Mouse (Mus musculus) limb, embryonic 13.5 days (tissue): ENCODE results near the gene Icmt. TPM values are rescaled to one million over a fixed set of nuclear protein-coding genes. Genes with fewer than 3 reads are reported as not detected.

Experiments
- ATAC-seq: fragments of 200-750 bp; cut with Nextera tagmentation; 2 replicates; pipeline ENCODE4 v1.8.0; 2017; ENCODE audit warnings: low read depth, moderate number of reproducible peaks, moderate TSS enrichment; ENCODE audit not compliant: low FRiP score
- H3K27ac ChIP-seq: fragments of 300-500 bp; sonication (generic); 2 replicates; pipeline ENCODE4 v1.5.1; 2015; ENCODE audit warnings: inconsistent platforms, mild to moderate bottlenecking, moderate library complexity
- H3K27me3 ChIP-seq: fragments of 300-500 bp; sonication (generic); 2 replicates; pipeline ENCODE4 v1.6.1; 2015; ENCODE audit warnings: mild to moderate bottlenecking, inconsistent platforms
- H3K36me3 ChIP-seq: fragments of 300-500 bp; sonication (generic); 2 replicates; pipeline ENCODE4 v1.6.1; 2015; ENCODE audit warnings: inconsistent platforms, mild to moderate bottlenecking, moderate library complexity
- H3K4me1 ChIP-seq: fragments of 300-500 bp; sonication (generic); 2 replicates; pipeline ENCODE4 v1.6.1; 2015; ENCODE audit warnings: inconsistent platforms
- H3K4me2 ChIP-seq: fragments of 300-500 bp; sonication (generic); replicated peaks from 2 replicates; pipeline ENCODE4 v1.6.1; 2015; ENCODE audit warnings: inconsistent platforms, mild to moderate bottlenecking, moderate library complexity
- H3K4me3 ChIP-seq: fragments of 300-500 bp; sonication (generic); 2 replicates; pipeline ENCODE4 v1.5.1; 2015; ENCODE audit warnings: moderate library complexity, mild to moderate bottlenecking, inconsistent platforms
- H3K9ac ChIP-seq: fragments of 300-500 bp; sonication (generic); 2 replicates; pipeline ENCODE4 v1.6.1; 2015; ENCODE audit warnings: mild to moderate bottlenecking, inconsistent platforms
- H3K9me3 ChIP-seq: fragments of 300-500 bp; sonication (generic); 2 replicates; pipeline ENCODE4 v1.6.1; 2016; ENCODE audit warnings: inconsistent platforms
- WGBS: fragments of 180-500 bp; shearing (Covaris S2); methylation state at CpG from one replicate; pipeline ENCODE4 v1.1.7; 2015; 5-methylcytosine and 5-hydroxymethylcytosine counted together
- polyA plus RNA-seq: library from polyadenylated mRNA; unstranded; fragments of >200 nt; fragmentation: Nextera tagmentation; extraction: Ambion mirVana; gene quantifications from 2 replicates; pipeline ENCODE4 v1.2.1, GENCODE M21; 2015

Gene Icmt
- polyA plus RNA-seq, 1 experiment from 2014 or later, result 27.0 TPM

DNA sequence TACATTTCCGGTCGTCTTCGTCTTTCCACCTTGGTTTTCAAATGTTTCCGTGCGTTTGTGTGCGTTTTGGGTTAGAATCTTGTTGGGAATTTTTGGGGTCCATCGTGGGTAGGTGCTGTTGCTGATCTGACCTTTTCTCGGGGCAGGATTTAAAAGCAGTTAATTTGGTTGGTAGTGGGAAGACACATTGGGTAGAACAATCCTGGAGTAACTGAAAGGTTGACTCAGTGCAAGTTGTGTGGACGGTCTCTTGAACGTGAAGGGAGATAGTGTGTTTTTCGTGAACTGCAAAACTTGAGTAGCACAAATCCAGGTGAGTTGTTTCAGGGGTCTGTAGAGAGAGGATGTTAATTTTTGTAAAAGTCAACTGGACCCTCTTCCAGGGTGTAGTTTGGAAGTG is 29.5 kb downstream of the Icmt start:
- WGBS, result 1% methylated on average over 11 of the region's 11 CpGs
- no peak overlapping the region for H3K27ac ChIP-seq

DNA sequence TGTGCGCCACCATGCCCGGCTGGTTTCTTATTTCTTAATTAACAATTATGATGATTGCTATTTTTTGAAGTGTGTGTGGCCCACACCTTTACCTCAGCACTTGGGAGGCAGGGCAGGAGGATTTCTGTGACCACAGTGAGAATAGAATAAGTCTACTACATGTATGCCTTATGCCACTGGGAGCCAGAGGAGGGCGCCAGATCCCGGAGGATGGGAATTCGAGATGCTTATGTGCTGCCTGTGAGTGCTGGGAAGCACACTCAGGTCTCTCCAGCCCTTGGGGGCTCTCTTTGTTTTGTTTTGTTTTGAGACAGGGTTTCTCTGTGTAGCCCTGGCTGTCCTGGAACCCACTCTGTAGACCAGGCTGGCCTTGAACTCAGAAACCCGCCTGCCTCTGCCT is 31.7 kb downstream of the Icmt start:
- WGBS, result 71% methylated on average over 6 of the region's 6 CpGs

More for the DNA sequence above, 29.5 kb downstream of the Icmt start:
- peak overlapping the region; percentile 95 for H3K9ac ChIP-seq
- ATAC-seq, result no peak
- H3K27me3 ChIP-seq, result peaks cover 3% of the 10 kb centered on the region; the same call in 1 of the 2 replicates
- H3K9me3 ChIP-seq, result no peaks in the 10 kb centered on the region
- peaks cover 40% of the 10 kb centered on the region for H3K36me3 ChIP-seq
- H3K4me3 ChIP-seq, result peak overlapping the region; percentile 74
- H3K4me2 ChIP-seq, result peak overlapping the region; percentile 93
- H3K4me1 ChIP-seq, result peaks cover 16% of the 10 kb centered on the region

DNA sequence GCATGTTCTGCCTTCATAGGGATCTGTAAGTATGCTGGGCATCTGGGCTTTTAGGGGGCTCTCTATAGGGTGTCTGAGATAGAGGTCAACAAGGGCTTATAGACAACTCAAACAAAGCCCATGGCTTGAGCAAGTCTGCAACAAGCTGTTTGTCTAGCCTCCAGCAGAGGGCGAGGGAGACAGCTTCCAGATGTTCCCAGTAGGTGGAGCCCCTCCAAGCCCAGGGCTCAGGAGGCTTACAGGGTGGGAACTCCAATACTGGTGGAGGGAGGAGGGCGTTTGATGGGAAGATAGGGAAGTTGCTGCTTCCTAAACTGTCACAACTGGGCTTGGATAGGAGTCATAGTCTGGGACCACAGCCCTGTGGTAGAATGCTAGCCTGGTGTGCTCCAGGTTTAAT is 35.9 kb downstream of the Icmt start:
- Histone ChIP-seq H3K36me3 (peaks cover 80% of the 10 kb centered on the region), H3K9ac (no peak overlapping the region), H3K4me3 (no peak overlapping the region), H3K4me1 (0 out of 2 replicates have a peak, but pooled peaks cover 2% of the 10 kb centered on the region), H3K9me3 (no peaks in the 10 kb centered on the region), H3K4me2 (no peak overlapping the region), H3K27ac (no peak overlapping the region), H3K27me3 (peaks cover 29% of the 10 kb centered on the region)
- WGBS, result 47% methylated on average over 2 of the region's 2 CpGs
- 0 out of 2 replicates have a peak, but pooled peaks have one; percentile 24 for ATAC-seq

More for the DNA sequence above, 31.7 kb downstream of the Icmt start:
- H3K27me3 ChIP-seq, result no peaks in the 10 kb centered on the region
- no peak overlapping the region for H3K4me3 ChIP-seq
- H3K9me3 ChIP-seq, result no peaks in the 10 kb centered on the region
- no peak overlapping the region for H3K27ac ChIP-seq
- no peak overlapping the region for H3K4me2 ChIP-seq
- no peak overlapping the region for H3K9ac ChIP-seq
- peaks cover 62% of the 10 kb centered on the region for H3K36me3 ChIP-seq
- ATAC-seq, result no peak
- H3K4me1 ChIP-seq, result peaks cover 16% of the 10 kb centered on the region

DNA sequence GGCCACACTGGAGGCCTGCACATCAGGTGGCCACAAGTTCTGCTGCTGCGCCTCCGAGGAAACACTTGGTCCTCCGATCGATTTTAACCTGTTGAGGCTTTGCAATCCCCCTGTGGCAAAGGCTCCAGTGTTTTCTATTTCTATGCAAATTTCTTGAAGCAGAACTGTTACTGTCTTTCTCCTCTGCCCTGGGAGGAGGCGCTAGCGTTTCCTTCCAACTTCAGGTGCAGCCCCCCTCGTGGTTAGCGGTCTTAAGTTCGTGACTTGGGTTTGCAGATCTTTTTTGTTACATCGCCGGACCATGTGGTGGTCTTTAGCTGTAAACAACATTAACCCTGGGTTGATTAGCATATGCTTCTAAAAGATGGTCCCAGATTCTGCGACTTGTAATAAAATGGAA is 36.6 kb downstream of the Icmt start:
- 95% methylated on average over 12 of the region's 12 CpGs for WGBS
- no peak overlapping the region for H3K27ac ChIP-seq
- peaks cover 75% of the 10 kb centered on the region for H3K36me3 ChIP-seq
- ATAC-seq, result no peak
- H3K9me3 ChIP-seq, result no peaks in the 10 kb centered on the region
- no peak overlapping the region for H3K4me3 ChIP-seq
- peaks cover 35% of the 10 kb centered on the region for H3K27me3 ChIP-seq
- H3K4me1 ChIP-seq, result peaks cover 5% of the 10 kb centered on the region; the same call in 1 of the 2 replicates
- no peak overlapping the region for H3K9ac ChIP-seq
- no peak overlapping the region for H3K4me2 ChIP-seq

DNA sequence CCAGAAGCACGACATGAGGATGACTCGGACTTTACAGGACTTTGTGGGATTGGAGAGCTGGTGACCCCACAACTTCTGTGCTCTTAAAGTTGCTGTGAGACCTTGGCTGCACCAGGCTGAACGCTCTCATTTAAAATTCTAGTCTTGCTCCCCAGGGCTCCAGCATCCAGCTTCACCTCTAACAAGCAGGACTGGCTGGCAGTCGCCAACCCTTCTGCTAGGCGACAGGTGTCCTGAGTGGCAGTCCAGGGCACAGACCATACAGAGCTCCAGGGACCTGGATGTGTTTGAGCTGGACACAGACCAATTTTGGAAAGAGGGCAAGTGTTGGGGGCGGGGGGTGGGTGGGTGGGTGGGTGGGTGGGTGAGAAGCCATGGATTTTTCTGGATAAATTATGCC is 40.7 kb downstream of the Icmt start:
- H3K27me3 ChIP-seq, result peaks cover 77% of the 10 kb centered on the region
- H3K27ac ChIP-seq, result no peak overlapping the region
- no peaks in the 10 kb centered on the region for H3K9me3 ChIP-seq
- WGBS, result 26% methylated on average over 6 of the region's 6 CpGs
- H3K4me3 ChIP-seq, result no peak overlapping the region
- no peak for ATAC-seq
- no peak overlapping the region for H3K9ac ChIP-seq
- H3K36me3 ChIP-seq, result peaks cover 34% of the 10 kb centered on the region
- no peak overlapping the region for H3K4me2 ChIP-seq
- H3K4me1 ChIP-seq, result peaks cover 19% of the 10 kb centered on the region

DNA sequence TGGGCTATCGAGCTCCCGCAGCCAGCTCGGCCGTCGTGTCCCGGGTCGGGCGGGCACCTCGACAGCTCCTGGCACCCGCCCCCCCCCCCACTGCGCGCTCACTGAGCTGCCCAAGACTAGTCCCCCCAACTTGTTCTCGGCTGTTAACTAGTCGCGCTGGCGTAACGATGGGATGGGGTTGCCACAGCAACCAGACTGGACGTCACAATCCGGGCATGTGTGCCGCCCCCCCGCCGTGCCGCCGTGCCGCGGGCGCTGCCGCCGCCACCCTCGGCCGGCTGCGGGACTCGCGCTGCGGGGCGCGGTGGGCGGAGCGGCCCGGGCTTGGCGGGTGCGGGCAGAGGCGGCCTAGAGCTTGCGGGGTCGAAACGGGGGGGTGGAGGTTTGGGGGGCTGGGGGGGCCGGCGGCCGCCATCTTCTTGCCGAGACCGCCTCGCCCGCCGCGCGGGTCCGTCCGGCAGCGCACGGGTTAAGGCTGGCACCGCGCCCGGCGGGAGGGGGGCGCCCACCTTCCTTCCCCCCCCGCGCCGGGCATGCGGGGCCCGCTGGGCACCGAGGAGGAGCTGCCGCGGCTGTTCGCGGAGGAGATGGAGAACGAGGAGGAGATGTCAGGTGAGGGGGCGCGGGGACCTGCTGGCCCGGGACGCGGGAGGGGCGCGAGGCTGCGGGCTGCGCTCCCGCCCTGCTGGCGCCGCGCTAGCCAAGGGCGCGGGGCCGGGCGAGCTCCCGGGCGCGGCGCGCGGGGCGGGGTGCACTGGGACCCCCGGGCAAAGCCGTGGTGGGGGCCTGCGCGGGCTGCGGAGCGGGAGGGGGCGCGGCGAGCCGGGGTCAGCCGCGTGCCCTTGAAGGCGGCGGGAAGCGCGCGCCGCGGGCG is 41.6 kb downstream of the Icmt start, which contains the start of gene Chd5:
Gene Chd5 (plus strand): TSS at position 233 of the 874 bp plus-strand sequence.
- peaks cover 85% of the 10 kb centered on the region for H3K27me3 ChIP-seq

DNA sequence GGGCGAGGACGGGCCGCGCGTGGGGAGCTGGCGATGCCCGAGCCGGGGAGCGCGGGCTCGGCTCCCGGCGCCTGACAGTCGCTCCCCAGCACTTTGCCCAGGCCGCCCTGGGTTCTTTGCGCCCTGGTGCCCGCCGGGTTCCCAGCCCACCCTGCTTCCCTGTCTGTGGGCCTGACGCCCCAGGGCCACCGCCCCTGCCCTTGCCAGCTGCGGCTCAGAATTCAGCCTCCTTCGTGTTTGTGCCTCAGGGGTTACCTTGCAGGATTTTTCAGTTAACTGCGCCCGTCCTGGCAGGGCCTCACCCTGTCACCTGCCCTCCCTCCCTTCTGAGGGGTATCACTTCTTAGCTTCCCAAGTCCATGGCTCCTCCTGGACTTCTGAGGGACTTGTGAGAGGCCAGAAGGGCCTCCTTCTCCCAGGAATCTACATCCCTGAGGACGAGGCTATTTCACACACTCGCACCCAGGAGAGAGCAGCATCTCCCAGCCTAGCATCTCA is 42.3 kb downstream of the Icmt start:
- 1% methylated on average over 24 of the region's 26 CpGs for WGBS

More for the DNA sequence above, 41.6 kb downstream of the Icmt start, which contains the start of gene Chd5:
- Histone ChIP-seq H3K36me3 (peaks cover 25% of the 10 kb centered on the region), H3K4me1 (peaks cover 19% of the 10 kb centered on the region), H3K9me3 (no peaks in the 10 kb centered on the region), H3K27ac (no peak within 1 kb of the TSS), H3K9ac (peak within 1 kb of the TSS; percentile 69), H3K4me2 (peak within 1 kb of the TSS; percentile 100), H3K4me3 (peak within 1 kb of the TSS; percentile 65)
- WGBS, result 1% methylated on average over 68 of the region's 120 CpGs
- no peak for ATAC-seq

DNA sequence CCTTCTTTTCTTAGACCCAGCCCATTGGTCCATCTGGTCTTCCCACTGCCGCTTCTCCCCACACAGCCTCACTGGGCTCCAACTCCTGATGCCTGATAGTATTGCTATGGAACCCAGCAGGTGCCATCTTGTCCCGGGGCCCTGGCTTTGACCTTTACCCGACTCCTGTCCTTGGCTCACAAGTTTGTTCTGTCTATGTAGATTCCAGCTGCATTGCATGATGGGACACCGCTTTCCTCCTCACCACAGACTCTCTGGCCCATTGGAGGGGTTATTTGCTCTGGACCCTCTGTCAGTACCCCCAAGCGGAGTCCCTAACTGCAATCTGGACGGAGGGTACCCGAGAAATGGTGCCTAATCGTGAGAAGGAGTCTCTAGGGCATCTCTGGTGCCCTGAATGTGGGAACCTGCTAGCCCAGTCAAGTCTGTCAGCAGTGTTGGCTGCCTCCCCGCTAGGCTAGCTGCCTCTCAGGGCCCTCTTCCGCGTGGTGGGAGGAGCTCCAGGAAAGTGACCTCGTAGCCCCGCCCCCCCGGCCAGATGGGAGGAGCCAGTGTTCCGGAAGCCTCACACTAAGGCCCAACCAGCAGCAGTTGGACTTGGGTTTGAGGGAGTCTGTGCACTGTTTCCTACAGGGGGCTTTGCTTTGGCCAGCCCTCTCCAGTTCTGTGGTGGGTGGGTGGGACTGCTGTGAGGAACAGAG is 43.7 kb downstream of the Icmt start:
- WGBS, result 33% methylated on average over 15 of the region's 15 CpGs
- no peak overlapping the region for H3K4me2 ChIP-seq
- H3K27ac ChIP-seq, result no peak overlapping the region
- peaks cover 4% of the 10 kb centered on the region for H3K36me3 ChIP-seq
- no peak for ATAC-seq
- no peaks in the 10 kb centered on the region for H3K9me3 ChIP-seq
- H3K9ac ChIP-seq, result no peak overlapping the region
- H3K4me1 ChIP-seq, result peaks cover 19% of the 10 kb centered on the region
- peaks cover 96% of the 10 kb centered on the region for H3K27me3 ChIP-seq
- H3K4me3 ChIP-seq, result no peak overlapping the region

More for the DNA sequence above, 42.3 kb downstream of the Icmt start:
- Histone ChIP-seq H3K4me2 (peak overlapping the region; percentile 100), H3K27me3 (peaks cover 92% of the 10 kb centered on the region), H3K4me1 (peaks cover 19% of the 10 kb centered on the region), H3K9ac (peak overlapping the region; percentile 69), H3K4me3 (peak overlapping the region; percentile 65), H3K9me3 (no peaks in the 10 kb centered on the region), H3K27ac (no peak overlapping the region), H3K36me3 (peaks cover 18% of the 10 kb centered on the region)
- ATAC-seq, result no peak

DNA sequence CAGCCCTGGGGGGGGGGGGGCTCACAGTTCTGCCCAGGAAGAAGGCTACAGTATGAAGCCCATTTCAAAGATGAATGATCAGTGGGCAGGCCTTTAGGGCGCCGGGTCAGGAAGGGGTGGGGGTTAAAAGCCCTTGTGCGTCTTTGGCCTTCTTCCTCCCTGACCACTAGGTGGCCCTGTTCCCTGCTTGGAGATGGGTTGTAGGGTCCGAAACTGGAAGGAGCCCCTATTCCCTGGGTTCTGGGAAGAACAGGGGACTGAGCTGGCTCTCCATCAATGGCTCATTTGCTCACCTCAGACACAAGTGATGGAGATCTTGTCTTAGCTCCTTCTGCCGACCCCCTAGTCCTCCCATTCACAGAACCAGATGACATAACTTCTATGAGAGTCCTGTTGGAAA is 46.3 kb downstream of the Icmt start:
- Histone ChIP-seq H3K27ac (no peak overlapping the region), H3K4me2 (no peak overlapping the region), H3K27me3 (peaks cover 93% of the 10 kb centered on the region), H3K9ac (no peak overlapping the region), H3K4me1 (peaks cover 17% of the 10 kb centered on the region), H3K4me3 (no peak overlapping the region), H3K9me3 (no peaks in the 10 kb centered on the region), H3K36me3 (no peaks in the 10 kb centered on the region)
- no peak for ATAC-seq
- 10% methylated on average over 5 of the region's 5 CpGs for WGBS

DNA sequence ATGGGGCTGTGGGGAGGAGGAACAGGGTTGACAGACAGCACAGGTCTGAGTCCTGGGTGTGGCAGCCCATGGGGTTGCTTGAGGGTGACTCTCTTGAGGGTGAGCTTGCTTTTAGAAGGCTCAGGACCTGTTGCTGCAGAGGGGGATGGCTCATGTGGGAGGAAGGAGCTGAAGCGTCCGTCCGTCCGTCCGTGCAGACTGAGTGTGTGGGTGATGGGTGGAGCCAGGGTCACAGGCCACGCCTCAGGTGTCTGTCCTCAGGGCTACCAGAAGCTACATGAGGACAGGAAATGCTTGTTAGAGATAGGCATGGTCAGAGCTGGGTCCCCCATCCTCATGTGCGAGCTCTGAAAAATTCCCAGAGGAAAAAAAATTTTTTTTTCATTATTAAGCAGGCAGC is 47.6 kb downstream of the Icmt start:
- no peak for ATAC-seq
- H3K4me1 ChIP-seq, result peaks cover 3% of the 10 kb centered on the region
- H3K36me3 ChIP-seq, result no peaks in the 10 kb centered on the region
- no peaks in the 10 kb centered on the region for H3K9me3 ChIP-seq
- no peak overlapping the region for H3K27ac ChIP-seq
- H3K27me3 ChIP-seq, result peaks cover 93% of the 10 kb centered on the region
- no peak overlapping the region for H3K4me2 ChIP-seq
- WGBS, result 61% methylated on average over 7 of the region's 7 CpGs
- H3K4me3 ChIP-seq, result no peak overlapping the region
- H3K9ac ChIP-seq, result no peak overlapping the region

DNA sequence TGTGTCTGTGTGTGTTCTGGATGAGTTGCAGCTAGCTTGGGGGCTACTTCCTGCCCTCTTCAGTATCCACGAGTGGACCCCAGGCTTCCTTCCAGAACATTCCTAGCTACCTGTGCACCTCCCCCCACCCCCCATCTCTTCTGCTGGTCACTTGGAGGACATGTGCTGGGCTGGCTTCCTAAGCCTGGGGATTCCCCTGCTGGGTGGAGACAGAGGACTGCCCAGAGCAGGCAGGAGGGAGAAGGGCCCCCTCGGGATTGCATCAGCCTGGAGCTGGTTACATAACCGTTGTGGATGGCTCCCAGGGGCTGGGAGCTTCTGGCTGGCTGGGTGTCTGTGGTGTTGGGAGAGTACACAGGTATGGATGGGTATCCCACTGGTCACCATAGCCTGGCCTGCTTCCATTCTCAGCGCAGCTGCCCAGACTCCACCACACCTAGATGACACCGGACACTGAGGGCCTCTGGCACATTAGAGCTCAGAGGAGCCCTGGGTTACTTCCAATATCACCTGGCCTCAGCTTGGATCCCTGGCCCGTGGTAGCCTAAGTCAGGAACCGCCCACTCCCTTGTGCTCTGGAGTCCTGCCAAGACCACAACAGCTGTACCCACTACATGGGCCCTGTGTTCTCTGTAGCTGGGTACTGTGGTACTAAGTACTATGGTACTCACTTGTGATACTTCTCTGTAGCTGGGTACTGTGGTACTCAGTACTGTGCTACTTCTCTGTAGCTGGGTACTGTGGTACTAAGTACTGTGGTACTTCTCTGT is 48.3 kb downstream of the Icmt start:
- no peaks in the 10 kb centered on the region for H3K9me3 ChIP-seq
- H3K9ac ChIP-seq, result no peak overlapping the region
- ATAC-seq, result no peak
- 45% methylated on average over 7 of the region's 7 CpGs for WGBS
- no peaks in the 10 kb centered on the region for H3K36me3 ChIP-seq
- no peak overlapping the region for H3K27ac ChIP-seq
- no peak overlapping the region for H3K4me2 ChIP-seq
- no peaks in the 10 kb centered on the region; the same call in 1 of the 2 replicates for H3K4me1 ChIP-seq
- H3K27me3 ChIP-seq, result peaks cover 93% of the 10 kb centered on the region
- no peak overlapping the region for H3K4me3 ChIP-seq
